Mouse (Mus musculus) layer of hippocampus, postnatal 25 days (tissue): ENCODE data around the gene Trak1. TPM values are rescaled to one million over a fixed set of nuclear protein-coding genes. Genes with fewer than 3 reads are reported as not detected.
A peak's percentile ranks its signal among the peaks of the same experiment; 100 is the strongest.

Source experiments
- DNase-seq, 2 experiments: peaks; one replicate each; pipeline ENCODE4 v3.0.0; 2022; ENCODE audit warnings: mixed read lengths in 2 of 2, low spot score in 1 of 2; ENCODE audit errors: extremely low spot score in 1 of 2
- total RNA-seq, 2 experiments: library from RNA; stranded (reverse); gene quantifications; 2 replicates each; pipeline ENCODE4 v1.2.3; 2021

Trak1 gene
- total RNA-seq, 2 experiments from 2014 or later, result 223 to 246 TPM

GRCm38 (mm10) chr9:121291275-121291674 is 6.0 kb upstream of the Trak1 start:
- no peak for DNase-seq

DNA sequence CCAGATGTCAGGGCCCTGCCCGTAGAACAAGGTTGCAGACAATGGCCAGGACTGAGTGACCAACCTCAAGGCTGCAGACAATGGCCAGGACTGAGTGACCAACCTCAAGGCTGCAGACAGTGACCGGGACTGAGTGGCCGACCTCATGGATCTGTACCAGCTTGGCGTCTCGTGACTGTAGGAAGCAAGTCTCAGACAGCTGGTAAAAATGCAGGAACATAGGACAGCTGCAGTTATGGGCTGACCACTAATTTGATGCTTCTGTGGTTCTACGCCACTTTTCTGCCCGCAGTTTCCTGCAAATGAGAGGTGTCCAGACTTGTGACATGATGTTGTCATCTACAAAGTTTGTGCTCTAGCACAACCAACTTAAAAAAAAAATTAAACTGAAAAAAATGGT is 4.1 kb upstream of the Trak1 start:
- DNase-seq, result no peak

GRCm38 (mm10) chr9:121295221-121295620 is 2.1 kb upstream of the Trak1 start:
- no peak for DNase-seq

GRCm38 (mm10) chr9:121298065-121298398 is 730 bp downstream of the Trak1 start:
- DNase-seq, result no peak

GRCm38 (mm10) chr9:121298411-121299091 is 1.2 kb downstream of the Trak1 start:
- DNase-seq, result no peak

DNA sequence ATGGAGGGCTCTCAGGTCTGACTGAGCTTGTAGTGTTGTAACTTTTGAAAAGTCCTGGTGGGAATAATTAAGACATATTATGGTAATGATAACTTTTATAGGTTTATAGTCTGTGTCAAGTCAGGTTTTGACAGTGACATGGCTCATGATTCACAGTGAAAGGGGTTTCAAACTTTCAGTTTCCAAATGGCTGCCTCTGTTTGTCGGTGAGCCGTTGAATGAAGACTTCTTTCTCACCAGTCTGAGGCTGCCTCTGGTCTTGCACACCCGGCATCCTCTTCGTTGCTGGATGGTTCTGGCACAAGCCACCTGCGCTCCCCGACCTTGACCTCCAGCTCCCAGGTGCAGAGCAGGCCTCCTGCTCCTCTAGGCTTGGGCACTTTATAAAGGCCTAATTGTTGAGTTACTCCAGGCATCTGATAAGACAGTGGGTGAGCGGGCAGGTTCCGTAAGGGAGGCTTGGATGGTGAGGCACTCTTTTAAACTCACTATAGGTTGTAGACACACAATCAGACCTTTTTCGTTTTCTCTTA is 2.0 kb downstream of the Trak1 start:
- no peak for DNase-seq

- DNase-seq, result no peak
Observed at GRCm38 (mm10) chr9:121299976-121300570, 2.8 kb downstream of the Trak1 start.

DNA sequence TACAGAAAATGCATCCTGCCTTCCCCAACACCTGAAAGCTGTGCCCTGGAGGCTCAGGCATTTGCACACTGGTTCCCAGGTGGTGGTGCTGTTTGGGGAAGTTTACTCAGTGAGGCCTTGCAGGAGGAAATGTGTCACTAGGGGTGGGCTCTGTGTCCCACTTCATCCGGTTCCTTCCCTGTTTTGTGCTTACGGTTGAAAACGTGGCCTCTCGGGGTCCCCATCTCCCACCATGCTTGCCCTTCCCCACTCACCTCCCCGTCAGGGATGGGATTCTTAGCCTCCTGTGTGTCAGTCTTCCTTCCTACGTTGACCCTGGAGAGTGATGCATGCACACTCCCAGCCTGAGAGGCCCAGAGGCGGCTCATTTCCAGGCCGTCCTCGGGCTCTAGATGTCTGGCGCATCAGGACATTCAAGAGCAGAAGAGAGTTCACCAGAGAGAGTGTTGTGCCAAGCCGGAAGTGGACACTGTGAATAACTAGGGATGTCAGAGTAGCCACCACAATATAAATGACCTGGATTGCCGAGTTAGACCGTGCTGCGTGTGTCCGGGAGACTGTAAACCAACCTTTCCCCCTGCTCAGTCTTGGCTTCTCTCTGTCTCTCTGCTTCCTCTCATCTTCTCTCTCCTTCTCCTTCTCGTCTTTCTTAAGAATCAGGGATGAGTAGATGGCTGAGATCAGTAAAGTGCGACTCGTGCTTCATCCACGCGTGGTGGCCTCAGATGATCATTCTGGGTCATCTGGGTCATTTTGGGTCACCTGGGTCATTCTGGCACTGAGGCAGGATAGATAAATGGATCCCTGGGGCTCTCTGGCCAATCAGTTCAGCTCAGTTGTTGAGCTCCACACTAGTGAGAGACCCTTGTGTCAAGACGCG is 4.0 kb downstream of the Trak1 start:
- DNase-seq, result no peak

DNA sequence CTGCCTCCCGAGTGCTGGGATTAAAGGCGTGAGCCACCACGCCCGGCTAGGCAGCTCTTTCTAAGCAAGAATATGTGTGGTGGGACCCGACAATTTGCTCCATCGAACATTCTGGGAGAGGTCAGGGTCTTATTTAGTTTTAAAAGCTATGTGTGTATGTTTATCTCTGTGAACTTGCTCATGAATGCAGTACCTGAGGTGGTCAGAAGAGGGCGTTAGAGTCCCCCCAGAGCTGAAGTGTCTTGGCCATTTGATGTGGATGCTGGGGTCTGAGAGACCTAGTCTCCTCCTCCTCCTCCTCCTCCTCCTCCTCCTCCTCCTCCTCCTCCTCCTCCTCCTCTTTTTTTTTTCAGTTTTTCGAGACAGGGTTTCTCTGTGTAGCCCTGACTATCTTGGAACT is 5.2 kb downstream of the Trak1 start:
- DNase-seq, result no peak

DNA sequence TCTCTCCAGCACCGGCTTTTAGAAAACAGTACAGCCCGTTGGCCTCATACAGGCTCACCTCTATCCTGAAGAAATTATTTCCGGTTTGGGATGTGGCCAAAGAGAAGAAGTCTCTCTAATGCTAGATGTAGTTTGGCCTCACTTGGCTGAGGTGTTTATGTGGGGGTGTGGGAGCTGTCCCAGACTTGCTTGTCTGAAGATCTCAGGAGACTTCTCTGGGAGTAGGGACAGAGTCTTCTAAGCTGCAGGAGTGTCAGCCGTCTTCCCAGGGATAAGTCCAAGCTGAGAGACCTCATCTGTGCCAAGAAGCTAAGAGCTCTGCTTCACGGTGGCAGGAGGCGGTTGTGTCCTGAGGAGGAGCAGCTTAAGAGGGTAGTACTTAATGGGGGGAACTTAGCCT is 5.8 kb downstream of the Trak1 start:
- DNase-seq, result no peak

- DNase-seq, result no peak
Observed at GRCm38 (mm10) chr9:121303748-121304147, 6.4 kb downstream of the Trak1 start.

DNA sequence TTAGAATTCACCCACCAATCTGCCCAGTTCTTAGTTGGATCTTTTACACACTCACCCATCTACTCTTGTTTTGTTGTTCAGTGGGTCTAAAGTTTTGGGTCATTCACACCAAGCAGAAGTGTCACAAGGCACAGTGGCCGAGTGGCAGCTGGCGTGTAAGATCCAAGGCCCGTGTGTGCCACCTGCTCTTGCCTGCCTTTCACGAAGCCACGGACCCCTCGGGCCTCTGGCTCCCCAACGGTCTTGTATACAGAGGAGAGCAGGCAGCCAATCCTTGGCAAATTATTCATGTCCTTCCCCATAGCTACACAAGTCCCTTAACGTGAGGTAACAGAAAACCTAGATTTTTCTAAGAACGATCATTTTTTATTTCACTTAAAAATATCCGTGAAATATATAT is 7.2 kb downstream of the Trak1 start:
- no peak for DNase-seq

DNA sequence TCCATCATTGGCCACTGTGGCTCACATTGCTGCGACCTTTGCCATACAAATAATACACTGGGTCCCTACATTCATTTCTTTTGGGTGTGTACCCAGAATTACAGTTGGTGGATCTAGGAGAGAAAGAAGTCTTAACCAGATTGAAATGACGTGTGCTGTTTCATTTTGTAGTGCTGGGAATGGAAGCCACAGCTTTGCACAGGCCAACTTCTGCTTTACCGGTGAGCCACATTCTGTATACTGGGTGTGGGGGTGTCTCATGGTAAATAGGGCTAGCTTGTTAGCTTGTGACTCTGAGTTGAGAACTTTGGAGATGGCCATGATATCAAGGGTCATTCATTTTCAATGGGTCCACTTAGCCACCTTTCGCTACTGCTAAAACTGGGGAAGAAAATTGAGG is 8.2 kb downstream of the Trak1 start:
- no peak for DNase-seq

- no peak for DNase-seq
Observed at GRCm38 (mm10) chr9:121309287-121309686, 12.0 kb downstream of the Trak1 start.

DNA sequence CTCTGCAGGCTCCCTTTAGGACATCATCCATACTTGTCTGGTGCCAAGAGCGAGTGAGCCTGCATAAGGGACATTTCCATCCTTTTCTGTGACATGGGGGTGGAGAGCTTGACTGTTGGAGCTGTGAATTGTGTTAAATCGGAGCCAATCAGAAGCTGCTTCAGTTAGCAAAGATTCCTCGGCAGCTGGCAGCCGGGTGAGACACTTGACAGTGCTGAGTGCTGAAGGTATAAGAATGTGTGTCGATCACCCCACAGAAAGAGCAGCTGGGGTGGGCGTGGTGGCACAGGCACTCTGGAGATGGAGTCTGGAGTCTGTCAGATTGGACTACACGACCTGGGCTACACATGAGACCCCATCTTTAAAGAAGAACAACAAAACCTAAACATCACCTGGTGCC is 13.2 kb downstream of the Trak1 start:
- DNase-seq, result no peak

DNA sequence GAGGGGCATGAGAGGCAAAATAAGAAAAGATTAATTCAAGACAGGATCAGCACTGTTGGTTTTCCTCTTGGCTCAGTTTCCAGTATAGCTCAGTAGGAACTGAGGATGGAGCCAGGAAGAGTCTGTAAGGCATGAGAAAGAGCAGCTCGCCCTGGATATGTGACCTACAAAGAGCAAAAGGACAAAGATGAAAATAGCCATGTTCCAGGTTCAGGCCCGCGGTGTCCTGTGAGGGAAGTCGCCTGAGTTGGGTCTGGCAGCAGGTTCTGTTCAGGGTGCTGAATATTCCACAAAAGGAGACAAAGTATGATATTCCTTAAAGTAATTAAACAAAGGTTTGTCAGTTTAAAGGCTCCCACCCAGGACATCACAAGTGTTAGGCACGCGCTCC is 14.5 kb downstream of the Trak1 start:
- DNase-seq, result no peak

DNA sequence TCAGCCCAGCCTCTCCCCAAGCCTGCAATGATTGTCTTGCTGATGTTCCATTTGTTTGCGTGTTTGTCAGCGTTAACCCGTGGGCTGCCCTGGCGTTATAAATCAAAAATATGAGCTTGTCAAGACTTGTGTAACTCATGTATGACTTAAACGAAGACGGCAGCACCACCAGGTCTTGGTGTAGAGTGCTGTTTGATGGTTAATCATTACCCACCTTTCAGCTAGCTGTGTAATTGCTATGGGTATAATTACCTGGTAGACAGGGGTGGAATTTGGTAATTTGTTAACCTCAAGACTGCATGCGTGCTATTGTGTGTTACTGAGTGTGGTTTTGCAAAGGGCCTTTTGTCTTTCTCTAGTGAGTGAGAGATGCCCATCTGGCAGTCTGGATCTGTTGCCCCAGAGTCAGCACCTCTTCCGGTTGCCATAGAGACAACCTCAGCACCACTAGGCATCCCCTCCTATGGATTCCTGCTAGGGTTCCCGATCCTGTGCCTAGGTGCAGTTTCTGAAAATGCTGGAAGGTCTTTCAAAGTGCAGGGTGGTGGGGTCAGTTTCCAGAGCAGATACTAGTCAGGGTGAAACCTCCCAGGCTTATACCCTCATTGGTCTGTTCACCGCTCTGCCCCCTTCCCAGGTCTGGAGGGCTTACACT is 15.1 kb downstream of the Trak1 start:
- DNase-seq, result no peak

DNA sequence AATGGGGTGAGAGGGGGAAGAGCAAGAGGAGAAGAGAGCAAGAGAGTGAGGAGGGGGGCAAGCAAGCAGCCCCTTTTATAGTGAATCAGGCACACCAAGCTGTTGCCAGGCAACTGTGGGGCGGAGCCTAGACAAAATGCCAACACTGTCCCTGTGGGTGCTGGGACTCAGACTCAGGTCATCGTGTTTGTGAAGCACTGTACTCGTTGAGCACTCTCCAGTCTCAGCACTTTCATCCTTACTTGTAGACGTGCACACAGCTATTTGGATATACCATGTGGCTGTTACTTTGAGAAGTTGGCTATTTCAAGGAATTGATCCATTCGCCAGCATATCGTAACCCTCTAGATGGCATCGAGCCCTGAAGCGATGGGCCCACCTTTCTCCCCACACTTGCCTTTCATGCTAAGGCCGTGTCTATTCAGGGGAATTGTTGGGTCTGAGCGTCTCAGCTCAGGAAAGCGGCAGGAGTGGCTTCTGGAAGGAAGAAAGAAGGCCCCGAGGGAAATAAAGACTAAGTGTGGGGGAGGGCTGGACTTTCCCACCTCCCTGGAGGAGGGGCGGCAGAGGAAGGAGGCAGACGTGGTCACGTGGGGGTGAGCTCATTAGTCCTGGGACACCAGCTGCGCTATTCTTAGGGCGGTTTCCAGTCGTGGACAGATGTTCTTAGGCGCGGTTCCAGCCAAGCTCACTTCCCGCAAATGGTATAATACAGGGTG is 16.5 kb downstream of the Trak1 start:
- peak in 1 of 2 experiments; percentile 31 for DNase-seq

DNA sequence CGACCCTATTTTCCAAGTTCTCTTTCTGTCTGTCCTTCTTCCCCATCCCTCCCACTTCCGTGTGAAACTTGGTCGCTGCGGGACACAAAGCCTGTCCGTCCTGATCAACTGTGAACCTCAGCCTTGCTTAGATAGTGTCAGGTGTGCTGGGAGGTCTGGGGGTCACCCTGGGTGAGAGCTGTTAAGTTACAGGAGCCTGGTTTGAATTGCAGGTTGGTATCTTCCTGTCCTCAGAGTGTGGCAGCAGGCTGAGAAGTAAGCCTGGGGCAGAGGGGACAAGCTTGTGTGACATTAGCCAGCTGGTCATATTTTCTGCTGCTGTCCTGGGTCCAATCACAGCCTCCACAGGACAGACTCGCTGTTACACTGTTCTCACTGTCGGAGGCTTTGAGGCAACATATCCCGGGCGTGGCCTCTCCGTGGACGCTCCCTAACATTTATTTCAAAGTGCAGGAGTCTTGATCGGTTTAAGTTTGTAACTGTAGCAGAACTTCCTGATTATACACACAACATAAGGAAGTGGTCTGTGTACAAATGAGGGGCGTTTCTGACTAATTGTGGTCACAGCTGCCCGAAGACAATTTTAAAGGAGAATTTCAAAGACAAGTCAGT is 17.3 kb downstream of the Trak1 start:
- no peak for DNase-seq
